Mouse (Mus musculus): ENCODE data around the gene Il20ra.
"Not testable (repeated sequence)": the region's sequence is repeated elsewhere in the genome, so short reads cannot be mapped to it uniquely, and the experiment has no call there.

Il20ra gene

GRCm38 (mm10) chr10:19712421-19712836 lies at the start of gene Il20ra:
Il20ra (plus strand) TSS chr10:19712570.
- no peak for DNase-seq (ENCODE audit: extremely low spot score, low read depth, low spot score)

GRCm38 (mm10) chr10:19668973-19669372 lies 43.4 kb upstream of the Il20ra start:
- DNase-seq (ENCODE audit: extremely low spot score, low read depth, low spot score) = no peak

DNA sequence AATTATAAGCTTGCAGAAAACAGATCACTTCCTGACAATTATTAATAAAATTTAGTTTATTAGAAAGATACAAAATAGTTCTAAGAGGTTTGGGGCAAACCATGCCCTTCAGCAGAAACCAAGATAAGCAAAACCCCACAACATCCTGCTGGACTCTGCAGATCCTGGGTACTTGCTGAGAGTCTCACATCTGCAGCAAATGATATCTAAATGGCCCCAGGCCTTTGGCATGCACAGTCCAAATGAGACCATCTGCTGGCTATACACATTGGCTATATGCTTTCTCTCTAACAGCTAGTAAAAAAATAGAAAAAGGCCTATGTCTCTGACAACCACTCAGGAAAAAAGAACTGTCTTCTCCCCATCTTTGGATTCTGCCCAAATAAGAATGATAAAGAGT lies 40.4 kb upstream of the Il20ra start:
- no peak for DNase-seq (ENCODE audit: extremely low spot score, low read depth, low spot score)

GRCm38 (mm10) chr10:19673146-19673545 lies 39.2 kb upstream of the Il20ra start:
- DNase-seq (ENCODE audit: extremely low spot score, low read depth, low spot score) = no peak

DNA sequence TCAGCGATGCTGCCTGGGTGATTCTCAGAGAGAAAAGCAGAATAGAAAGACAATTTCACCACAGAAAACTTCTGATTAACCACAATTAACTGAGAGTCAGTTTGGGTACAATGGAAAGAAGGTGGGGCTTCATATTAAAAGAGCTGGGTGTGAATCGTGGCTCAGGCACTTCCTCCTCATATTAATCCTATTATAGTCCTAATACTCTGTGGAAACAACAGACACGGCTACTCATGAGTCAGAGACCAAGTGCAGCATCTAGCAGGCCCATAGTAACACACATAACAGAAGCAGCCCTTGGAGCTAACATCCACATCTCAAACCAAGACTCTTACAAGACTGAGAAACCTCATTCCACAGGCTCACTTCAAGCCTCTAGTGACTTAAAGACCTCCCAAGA lies 24.7 kb upstream of the Il20ra start:
- no peak for DNase-seq (ENCODE audit: extremely low spot score, low read depth, low spot score)

GRCm38 (mm10) chr10:19691287-19691686 lies 21.1 kb upstream of the Il20ra start:
- DNase-seq (ENCODE audit: extremely low spot score, low read depth, low spot score) = no peak

- DNase-seq (ENCODE audit: extremely low spot score, low read depth, low spot score) = no peak
Observed at GRCm38 (mm10) chr10:19691771-19692170, 20.6 kb upstream of the Il20ra start.

GRCm38 (mm10) chr10:19692332-19692731 lies 20.0 kb upstream of the Il20ra start:
- DNase-seq (ENCODE audit: extremely low spot score, low read depth, low spot score) = no peak

GRCm38 (mm10) chr10:19692988-19693387 lies 19.4 kb upstream of the Il20ra start:
- no peak for DNase-seq (ENCODE audit: extremely low spot score, low read depth, low spot score)

- DNase-seq (ENCODE audit: extremely low spot score, low read depth, low spot score) = no peak
Observed at GRCm38 (mm10) chr10:19693629-19694028, 18.7 kb upstream of the Il20ra start.

DNA sequence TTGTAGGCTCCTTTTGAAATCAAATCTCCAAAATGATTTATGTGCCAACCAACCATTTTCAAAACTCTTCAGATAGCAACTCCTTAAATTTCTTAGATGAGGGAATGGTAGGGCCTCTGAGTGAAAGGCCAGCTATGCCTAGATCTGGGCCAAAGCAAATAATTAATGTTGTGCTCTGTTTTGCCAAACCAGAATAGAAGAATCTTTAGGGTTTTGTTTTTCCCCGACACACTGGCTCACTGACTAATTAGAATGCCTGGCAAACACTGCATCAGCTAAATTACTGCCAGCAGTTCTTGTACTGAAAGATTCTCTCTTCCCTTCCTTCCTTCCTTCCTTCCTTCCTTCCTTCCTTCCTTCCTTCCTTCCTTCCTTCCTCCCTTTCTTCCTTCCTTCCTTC lies 13.0 kb upstream of the Il20ra start:
- no peak for DNase-seq (ENCODE audit: extremely low spot score, low read depth, low spot score)

- no peak for DNase-seq (ENCODE audit: extremely low spot score, low read depth, low spot score)
Observed at GRCm38 (mm10) chr10:19704445-19704844, 7.9 kb upstream of the Il20ra start.

- no peak for DNase-seq (ENCODE audit: extremely low spot score, low read depth, low spot score)
Observed at GRCm38 (mm10) chr10:19707768-19708167, 4.6 kb upstream of the Il20ra start.

GRCm38 (mm10) chr10:19708277-19709070 lies 3.9 kb upstream of the Il20ra start:
- DNase-seq (ENCODE audit: extremely low spot score, low read depth, low spot score) = no peak

DNA sequence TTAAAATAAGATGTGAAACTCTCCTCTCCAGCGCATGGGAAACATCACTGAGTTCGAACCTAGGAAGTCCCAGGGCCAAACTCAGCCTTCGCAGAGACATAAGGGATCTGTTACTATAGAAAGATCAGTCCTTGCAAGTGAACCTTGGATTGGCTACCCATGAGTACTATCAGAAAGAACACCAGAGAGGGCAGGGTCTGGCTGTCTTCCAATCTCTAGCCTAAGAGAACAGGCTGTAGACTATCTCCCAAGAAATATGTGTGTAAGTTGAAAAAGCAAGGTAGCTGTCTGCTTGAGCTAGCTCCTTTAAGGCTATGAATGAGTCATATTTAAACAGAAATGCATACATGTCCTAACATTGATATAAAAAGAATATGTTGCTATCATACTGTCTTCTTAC lies 1.4 kb upstream of the Il20ra start:
- DNase-seq (ENCODE audit: extremely low spot score, low read depth, low spot score) = no peak

DNA sequence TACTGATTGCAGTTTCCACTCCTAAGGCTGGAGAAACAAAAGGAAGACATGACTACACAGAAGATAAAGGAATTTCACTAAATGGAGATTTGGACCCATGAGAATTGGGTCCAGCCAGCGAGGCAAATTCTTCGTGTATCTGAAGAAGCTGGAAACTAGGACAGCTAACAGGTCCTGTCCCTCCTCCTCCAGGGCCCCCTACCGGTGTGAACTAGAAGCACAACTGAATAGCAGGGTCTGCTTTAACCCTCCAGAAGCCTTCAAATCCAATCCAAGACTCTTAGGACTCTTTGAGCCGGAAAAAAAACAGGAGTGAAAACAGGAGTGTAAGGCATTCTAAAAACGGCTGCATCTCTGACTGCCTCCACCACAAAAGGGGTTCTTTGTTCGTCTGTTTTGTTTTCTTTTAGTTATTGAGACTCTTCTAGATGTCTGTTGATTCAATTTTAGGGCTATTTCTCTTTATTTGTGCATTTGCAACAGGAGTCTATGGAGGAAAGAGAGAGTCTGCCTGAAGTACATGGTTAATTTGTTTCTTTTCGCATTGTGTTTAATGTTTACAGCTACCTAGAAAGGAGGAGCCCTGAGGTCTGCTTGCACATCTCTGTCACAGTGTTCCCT lies 709 bp upstream of the Il20ra start:
- no peak for DNase-seq (ENCODE audit: extremely low spot score, low read depth, low spot score)

DNA sequence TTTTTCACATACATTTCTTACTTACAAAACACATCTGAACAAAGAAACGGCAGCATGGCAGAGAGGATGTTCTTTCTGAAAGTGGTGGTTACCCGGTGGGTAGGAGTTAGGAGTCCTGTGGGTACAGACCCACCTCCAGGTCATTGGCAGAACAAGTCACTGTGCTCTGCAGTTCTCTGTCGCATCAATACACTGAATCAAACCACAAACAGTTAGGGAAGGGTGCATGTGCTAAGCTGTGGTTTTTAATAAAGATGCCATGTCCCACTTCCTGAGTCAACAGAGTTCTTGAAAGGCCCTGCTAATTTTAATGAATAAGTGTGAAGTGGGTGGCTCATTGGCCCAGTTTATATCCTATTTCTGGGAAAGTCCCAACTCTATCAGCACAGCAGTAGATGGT lies 6.3 kb downstream of the Il20ra start:
- no peak for DNase-seq (ENCODE audit: extremely low spot score, low read depth, low spot score)

GRCm38 (mm10) chr10:19722320-19722719 lies 9.9 kb downstream of the Il20ra start:
- DNase-seq (ENCODE audit: extremely low spot score, low read depth, low spot score) = no peak

DNA sequence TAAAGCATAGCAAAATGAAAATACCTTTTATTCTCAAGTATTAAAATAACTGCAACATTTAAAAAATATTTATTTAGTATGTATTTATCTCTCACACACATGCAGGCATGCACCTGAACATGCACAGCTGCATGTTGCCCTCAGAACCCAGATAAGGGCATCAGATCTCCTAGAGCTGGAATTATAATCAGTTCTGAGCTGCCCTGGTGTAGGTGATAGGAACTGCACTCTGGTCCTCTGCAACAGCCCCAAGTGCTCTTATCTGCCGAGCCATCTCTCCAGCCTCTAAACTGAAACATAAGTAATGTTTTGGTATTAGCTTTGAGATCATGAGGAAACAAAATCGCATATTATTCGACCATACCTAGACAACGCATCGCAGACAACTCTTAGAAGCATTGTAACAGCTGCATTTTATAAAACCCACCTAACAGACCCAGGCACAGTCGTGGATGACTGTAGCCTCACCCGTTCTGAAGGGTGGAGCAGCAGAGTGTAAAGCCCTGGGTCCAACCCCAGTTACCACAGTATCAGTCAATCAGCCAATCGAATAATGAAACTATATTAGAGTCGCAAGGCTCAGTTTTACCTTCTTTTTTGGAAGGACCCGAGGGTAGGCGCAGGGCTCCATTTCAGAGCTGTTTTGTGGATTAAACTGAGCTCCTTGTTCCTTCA lies 11.9 kb downstream of the Il20ra start:
- no peak for DNase-seq (ENCODE audit: extremely low spot score, low read depth, low spot score)

GRCm38 (mm10) chr10:19738442-19738841 lies 26.1 kb downstream of the Il20ra start:
- DNase-seq (ENCODE audit: extremely low spot score, low read depth, low spot score) = not testable (repeated sequence)

DNA sequence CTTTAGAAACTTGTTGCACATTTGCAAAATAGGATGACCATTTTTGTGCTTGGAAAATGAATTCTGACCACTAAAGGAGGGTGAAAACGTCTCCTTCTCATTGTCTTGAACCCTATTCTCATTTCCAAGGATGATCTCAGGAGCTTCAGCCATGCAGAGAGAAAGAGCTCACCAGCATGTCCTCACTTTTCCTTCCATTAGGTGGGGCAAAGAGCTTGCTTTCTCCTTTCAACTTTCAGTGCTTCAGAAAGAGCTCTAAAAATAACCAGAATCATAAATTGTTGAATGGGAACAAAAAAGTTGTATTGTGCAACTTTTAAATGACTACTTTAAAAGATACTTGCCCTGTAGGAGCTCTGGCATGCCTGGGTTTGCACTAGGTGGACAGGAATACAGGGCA lies 33.3 kb downstream of the Il20ra start:
- DNase-seq (ENCODE audit: extremely low spot score, low read depth, low spot score) = no peak

GRCm38 (mm10) chr10:19746156-19746555 lies 33.8 kb downstream of the Il20ra start:
- no peak for DNase-seq (ENCODE audit: extremely low spot score, low read depth, low spot score)

Measured in hindlimb bud, embryonic 11.5 days (tissue).